Mouse (Mus musculus) spleen, adult 2 months (tissue): ENCODE measurements around the gene Abi3bp.

ENCODE experiments used
- CTCF ChIP-seq: fragments of 200-500 bp; IDR thresholded peaks from 2 replicates; pipeline ENCODE4 v1.5.1; 2011; ENCODE audit warnings: mild to moderate bottlenecking, inconsistent platforms; ENCODE audit not compliant: insufficient read depth, insufficient read length, insufficient replicate concordance; ENCODE audit errors: extremely low read depth
- POLR2A ChIP-seq: fragments of 200-500 bp; IDR thresholded peaks from 2 replicates; pipeline ENCODE4 v1.6.1; 2011; ENCODE audit warnings: low read depth, low read length, inconsistent platforms

GRCm38 (mm10) chr16:56719031-56719430 lies 241.4 kb downstream of the Abi3bp start:
- TF ChIP-seq CTCF (no peak), POLR2A (no peak)
